Mouse (Mus musculus): Measurements from ENCODE around the gene Rnf214.

Rnf214 gene

DNA sequence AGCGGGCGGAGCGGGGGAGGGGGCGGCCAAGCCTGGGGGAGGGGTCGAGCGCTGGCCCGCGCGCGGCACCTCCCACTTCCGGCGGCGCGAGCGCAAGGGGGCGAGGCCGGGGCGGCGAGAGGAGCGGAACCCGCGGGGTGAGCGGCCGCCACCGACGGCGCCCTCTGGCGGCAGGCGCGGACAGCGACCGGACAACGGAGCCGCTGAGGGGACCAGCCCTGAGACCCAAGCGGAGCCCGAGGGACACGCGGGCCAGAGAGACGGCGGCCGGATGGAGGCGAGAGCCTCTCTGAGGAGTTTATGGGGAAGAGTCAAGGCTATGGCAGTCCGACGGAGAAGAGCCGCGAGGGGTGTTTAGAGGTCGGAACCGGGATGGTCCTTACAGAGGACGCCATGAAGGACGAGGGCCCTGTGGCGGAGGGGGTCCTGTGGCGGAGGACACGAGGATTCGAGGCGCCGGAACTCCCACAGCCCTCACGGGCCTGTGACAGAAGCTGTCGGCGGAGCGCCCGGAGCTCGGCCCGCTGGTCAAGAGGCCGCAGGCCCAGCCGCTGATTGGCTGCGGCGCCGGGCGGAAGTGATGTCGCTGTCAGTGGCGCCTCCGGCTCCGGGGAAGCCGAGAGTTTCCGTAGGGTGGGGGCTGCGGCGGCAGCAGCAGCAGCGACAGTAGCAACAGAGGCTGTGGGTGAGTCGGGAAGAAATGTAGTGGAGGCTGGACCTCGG, at the start of gene Rnf214, which contains the start of gene Pcsk7:
Rnf214 (minus strand) TSS at position 557 of the 723 bp plus-strand sequence.
Pcsk7 (plus strand) TSS at position 143 of the 723 bp plus-strand sequence.
- DNase-seq (ENCODE audit: low spot score): peak; percentile 81

DNA sequence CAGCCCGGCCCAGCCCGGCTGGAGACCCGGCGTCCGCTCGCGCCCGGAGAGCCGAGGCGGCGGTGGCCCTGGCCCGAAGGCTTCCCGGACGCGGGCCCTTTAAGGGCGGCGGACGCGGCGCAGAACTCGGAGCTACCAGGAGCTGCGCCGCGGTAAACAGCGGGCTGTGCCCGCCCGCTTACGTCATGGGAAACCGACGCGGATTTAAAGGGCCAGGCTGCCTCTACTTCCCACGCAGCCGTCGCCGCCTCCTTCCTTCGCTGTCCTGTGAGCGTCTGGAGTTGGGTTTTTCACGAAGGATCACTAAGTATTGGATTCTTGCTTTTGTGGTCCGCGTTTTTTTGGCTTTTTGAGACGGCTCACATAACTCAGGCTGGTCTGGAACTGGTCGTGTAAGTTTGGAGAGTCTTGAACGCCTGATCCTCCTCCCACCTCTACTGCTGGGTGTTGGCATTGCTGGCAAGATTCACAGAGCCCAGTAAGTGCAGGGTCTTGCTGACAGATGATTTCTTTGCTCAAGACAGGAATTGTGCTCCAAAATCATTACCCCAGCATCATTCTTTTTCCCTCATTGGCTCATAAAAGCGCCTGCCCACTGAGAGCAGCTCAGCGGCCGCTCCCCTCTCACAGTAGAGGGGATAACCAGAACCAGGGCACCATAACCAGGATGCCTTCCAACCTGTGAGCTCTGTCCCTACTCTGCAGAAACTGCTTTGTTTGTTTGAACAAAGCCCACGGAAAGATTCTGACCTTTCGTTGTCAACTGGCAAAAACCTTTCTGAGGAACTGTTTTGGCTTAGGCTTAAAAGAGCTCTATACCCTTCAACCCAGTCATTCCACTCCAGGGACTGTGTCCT, 48.6 kb upstream of the Rnf214 start, which contains the start of gene Sidt2:
Sidt2 (minus strand) TSS at position 152 of the 857 bp plus-strand sequence.
- peak; percentile 79 for DNase-seq (ENCODE audit: low spot score)

DNA sequence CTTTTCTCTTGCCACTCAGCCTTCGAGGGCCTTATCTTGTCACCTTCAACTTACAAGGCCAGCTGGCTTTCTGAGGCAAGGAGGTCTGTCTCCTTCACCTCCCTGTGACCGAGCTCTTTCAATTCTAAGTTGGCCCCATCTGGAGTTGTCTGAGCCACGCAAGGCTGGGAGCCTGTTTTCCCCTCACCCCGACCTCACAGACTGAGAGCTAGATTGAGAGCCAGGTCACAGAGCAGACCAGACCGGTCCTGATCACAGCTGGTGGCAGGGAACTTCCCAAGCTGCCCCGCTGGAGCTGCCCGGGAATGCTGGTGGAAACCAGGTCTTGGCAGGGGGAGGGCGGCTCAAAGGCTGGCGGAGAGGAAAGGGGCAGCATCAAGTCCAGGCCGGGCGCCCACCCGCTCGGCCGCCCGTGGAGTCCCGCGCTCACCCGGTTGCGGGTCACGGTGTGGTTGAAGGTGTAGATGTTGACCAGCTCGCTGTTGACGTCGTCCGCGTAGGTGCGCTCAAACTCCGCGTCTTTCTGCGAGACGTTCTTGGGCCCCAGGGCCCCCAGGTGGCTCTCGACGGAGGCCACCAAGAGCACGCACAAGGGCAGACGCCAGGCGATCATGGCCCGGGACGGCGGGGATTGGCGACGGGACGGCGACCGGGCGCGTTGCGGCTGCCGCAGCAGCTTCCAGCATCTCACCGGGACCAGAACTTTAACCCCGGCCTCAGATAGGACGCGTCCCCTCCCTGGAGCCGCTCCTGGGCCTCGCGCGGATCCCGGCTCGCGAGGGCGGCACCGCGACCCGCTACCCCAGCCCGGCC, 47.8 kb upstream of the Rnf214 start:
- peak; percentile 51 for DNase-seq (ENCODE audit: low spot score)

DNA sequence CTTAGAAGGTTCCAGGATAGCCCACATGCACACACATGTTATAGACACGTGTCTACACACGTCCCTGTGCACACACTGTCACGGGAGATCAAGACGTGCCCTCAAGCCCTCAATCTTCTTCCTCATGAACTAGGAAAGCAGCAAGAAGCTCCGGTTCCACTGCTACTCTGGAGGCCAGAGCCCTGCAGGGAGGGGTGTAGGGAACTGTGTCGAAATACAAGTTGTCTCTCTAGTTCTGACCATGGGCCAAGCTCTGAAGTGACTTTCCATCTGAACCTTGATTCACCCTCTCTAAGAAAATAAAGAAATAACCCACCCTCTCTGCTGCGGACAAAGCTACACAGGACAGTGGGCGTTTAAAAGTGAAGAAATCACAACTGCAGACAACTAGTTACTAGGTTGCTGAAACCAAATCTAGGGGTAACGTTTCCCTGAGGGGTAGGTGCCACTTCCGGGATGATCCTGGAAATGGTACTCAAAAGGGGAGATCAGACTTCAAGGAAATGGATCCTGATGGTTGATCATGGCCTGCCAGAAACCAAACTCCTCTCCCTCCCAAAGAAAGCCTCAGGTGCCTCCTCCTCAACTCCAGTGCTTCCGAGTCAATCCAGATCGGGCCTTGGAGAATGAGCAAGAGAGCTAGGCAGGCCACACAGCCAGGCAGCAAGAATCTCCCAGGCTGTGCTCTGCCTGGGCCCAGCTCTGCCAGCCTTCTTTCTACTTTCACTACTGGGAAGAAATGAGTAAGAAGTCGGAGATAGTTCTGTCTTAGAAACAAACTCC, 47.0 kb upstream of the Rnf214 start:
- no peak for DNase-seq (ENCODE audit: low spot score)

DNA sequence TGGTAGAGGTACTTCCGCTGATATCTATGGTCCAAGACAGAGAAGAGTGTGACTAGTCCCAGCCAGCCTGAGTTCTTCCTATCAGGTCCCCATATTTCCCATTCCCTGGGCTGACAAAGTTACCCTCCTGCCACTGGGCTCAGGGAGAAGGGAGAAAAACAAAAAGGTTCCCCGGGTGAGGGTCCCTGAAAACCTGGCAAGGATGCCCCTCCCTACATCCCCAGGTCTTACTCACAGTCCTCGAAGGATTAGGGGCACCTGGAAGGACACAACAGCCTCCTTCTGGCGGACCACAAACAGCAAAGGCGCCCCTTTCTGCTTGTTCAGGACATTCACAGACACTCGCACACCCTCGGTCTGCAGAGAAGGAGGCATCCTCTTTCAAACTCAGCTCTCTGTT, 46.2 kb upstream of the Rnf214 start:
- no peak for DNase-seq (ENCODE audit: low spot score)

DNA sequence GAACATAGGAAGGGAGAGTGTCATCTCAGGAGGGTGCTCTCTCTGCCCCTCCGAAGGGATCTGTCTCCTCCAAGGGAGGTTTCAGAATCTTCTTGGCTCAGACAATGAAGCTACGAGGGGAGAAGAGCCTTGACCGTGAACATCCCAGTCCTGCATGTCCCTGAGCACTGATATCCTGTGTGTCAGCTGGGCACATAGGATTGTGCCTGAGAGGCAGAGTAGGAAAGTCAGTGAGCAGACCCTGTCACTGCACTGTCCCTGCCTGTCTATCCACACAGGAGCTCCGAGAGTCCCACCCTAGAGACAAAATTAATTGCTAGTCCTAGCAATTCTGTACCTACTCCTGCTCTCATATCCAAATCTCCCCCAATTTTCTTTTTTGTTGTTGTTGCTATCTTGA, 45.3 kb upstream of the Rnf214 start:
- no peak for DNase-seq (ENCODE audit: low spot score)

- no peak for DNase-seq (ENCODE audit: low spot score)
Observed at GRCm38 (mm10) chr9:45946872-45947183, 40.1 kb upstream of the Rnf214 start.

DNA sequence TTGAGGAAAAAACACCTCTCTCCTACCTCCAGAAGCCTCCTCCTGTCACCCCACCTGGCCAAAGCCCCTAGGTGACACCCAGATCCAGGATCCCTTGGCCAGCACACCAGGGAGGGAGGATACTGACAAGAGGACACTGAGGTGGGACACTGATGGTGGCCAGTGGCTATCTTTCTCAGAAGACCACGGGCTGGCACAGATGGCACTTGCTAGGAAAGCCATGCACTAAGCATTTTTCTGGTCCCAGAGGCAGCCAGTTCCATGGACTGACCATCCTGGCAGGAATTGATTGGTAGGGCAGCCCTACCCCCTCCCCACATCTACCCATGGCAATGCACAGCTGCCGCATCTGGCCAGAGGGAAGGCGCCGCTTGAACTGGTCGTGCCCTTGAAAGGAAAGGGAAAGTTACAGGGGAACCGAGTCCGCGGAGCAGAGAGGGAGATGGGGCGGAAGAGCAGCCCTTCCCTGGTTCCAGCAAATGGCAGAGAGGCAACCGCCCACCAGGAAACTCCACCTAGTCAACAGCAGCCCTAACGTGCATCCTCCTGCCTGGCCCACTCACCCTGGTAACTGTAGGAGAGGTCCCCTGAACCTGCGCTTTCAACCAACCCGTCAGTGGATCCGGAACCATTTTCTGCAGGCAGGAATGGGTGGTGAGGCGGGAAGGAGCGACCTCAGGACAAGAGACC, 39.6 kb upstream of the Rnf214 start:
- DNase-seq (ENCODE audit: low spot score): no peak

DNA sequence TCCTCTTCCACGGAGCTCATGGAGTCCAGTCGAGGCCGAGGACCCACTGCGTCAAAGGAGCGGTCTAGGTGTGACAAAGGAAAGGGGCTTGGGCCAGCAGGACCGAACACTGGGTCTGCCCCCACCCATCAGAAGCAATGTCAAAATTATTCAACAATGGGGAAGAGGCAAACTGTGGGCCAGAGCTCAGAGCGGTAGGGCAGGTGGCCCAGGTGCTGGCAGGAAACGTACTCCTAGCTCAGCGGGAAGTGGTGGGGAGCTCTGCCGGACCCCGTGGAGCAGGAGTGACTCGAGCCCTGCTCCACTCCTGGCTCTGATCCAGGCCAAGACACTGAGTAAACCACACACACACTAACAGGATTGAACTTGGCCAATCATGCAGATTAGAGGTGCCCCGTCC, 39.0 kb upstream of the Rnf214 start:
- DNase-seq (ENCODE audit: low spot score): no peak

- DNase-seq (ENCODE audit: low spot score): peak; percentile 62
Observed at GRCm38 (mm10) chr9:45944506-45945400, 38.0 kb upstream of the Rnf214 start.

DNA sequence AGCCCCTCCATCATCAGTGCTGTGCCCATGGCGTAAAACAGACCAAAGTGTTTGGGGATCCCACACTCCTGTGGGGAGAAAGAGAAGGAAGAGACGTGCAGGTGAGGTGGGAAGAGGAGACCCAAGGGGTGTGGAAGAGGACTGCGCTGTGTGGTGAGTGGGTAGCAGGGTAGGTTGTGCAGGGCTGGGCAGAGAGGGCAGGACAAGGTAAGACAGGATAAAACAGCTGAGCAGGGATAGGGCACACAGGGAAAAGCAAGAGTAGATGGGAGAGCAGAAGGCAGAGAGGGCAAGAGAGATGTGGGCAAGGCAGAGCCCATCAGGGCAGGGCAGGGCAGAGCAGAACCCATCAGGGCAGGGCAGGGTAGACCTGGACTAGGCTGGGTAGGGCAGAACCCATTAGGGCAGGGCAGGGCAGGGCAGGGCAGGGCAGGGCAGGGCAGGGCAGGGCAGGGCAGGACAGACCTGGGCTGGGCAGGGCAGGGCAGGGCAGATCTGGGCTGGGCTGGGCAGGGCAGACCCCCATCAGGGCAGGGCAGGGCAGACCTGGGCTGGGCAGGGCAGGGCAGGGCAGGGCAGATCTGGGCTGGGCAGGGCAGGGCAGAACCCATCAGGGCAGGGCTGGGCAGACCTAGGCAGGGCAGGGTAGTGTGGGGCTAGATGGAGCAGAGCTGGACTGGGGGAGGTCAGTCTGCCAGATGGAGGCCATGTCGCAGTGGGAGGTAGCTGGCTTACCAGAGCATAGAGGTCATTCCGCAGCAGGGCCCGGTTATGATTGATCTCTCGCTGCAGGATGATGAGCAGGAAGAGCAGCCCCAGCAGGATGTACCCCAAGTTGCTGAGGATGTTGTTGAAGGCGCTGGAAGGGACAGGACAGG, 37.2 kb upstream of the Rnf214 start:
- DNase-seq (ENCODE audit: low spot score): no peak

GRCm38 (mm10) chr9:45942916-45943315, 36.2 kb upstream of the Rnf214 start:
- no peak for DNase-seq (ENCODE audit: low spot score)

GRCm38 (mm10) chr9:45942464-45942863, 35.8 kb upstream of the Rnf214 start:
- DNase-seq (ENCODE audit: low spot score): no peak

DNA sequence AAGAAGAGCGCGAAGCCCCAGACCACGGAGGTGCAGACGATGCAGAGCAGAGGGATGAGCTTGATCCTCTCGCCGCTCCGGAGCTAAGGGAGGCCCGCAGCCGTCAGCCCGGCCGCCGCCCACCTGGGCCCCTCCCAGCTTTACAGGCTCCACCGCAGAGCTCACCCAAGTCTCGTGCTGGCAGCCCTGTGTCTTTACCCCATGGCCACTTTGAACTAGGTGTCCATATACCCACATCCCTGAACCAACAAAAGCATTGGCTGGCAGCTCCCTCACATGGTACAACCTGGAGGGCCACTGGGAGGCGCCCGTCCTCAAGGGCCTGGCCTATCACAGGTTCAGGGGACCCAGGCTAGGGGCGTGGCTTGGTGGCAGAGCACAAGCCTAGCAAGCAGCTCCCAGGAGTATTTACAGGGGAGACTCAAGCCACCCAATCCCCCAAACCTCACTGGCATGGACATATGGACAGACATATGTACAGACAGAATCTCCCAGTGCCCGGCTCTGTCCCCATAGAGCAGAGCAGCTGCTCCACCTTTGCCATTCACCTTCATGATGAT, 34.7 kb upstream of the Rnf214 start:
- DNase-seq (ENCODE audit: low spot score): no peak

DNA sequence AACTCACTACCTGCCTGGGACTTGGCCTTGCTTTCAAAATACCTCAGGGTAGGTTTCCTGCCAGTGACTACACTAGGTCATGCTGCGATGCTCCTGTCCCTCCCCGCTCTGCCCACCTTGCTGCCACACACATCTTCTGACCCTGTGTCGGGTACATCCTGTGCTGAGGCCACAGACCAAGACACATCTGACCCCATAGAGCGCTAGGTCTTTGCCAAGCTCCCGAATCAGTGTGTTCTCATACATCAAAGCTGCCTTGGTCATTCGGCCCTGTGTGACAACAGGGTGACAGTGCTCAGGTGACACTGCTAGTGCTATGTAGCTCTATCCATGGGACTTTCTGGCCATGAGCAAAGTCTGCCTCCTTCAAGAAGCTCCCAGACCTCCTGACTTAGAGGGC, 33.1 kb upstream of the Rnf214 start:
- DNase-seq (ENCODE audit: low spot score): no peak

DNA sequence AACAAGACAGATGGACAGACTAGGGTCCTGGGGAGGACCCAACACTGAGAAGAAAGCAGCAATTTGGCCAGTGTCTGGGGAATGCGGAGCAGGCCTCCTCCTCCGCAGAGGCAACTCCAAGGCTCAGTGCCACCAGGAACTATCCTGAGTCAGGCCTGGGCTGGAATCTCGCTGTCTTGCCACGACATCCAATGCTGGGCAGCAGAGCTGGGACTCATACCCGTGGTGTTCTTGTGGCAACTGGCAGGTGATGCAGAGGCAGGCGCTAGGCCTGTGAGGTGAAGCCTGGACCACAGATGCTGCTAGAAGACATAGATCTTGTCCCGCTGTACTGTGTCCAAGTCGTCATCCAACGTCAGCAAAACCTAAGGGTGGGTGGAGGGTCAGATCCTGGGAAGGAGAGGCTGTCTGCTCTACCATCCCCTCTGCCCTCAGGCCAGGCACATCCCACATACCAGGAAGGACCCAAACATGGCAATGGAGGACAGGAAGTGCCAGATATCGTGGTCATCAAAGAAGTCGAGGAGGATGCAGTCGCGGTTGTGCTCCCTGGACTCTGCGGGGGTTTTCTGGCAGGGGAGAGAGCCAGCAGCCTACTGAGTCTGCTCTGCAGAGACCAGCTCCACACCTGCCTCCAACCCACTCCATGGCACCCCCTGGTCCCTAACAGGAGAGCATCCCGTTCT, 32.4 kb upstream of the Rnf214 start:
- no peak for DNase-seq (ENCODE audit: low spot score)

DNA sequence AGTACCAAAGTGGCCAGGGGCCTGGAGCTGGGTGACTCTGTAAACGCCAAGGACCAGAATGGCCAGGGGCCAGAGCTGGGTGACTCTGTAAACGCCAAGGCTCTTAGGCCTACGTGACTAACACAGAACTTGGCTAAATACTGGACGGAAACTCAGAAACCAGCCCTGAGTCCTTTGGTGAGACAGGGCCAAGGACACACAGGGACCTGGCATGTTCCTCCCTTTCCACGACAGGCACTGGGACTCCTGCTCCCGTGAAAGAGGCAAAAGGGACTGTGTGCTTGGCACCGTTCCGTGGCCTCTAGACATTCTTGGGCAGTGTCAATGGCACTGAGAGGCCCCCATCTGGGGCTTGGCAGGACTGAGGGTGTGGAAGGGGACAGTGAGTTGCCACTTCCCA, 31.4 kb upstream of the Rnf214 start:
- no peak for DNase-seq (ENCODE audit: low spot score)

DNA sequence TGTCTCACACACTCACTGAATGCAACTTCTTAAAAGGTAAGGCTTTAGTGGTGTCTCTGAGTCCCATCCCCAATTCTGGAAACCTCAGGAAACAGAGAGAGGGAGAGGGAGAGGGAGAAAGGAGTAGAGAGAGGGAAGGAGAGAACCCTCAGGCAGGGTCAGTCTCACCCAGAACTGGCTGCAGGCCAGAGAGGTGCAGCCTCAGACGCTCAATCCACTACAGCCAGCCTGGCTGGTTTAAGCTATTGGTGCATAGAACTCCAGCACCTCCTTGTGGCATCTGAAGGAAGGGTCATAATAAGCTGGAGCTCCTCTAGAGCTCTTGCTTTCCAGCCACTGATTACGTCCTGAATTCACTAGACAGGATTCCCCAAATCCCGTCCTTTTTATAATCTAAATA, 30.2 kb upstream of the Rnf214 start:
- peak; percentile 24 for DNase-seq (ENCODE audit: low spot score)
